Mouse (Mus musculus): ENCODE measurements around the gene Pfdn6. TPM values are rescaled to one million over a fixed set of nuclear protein-coding genes. Genes with fewer than 3 reads are reported as not detected.

Pfdn6 gene
- polyA plus RNA-seq, 1 experiment = 130 TPM

Other genes starting within 250 kb of the Pfdn6 start
- 30.9 TPM for gene March2, start 221.7 kb downstream of the Pfdn6 start, polyA plus RNA-seq (2012; fragmentation: generic; extraction: Trizol)
- gene Rab11b, start 179.8 kb downstream of the Pfdn6 start, polyA plus RNA-seq (2012; fragmentation: generic; extraction: Trizol) = 97.3 TPM
- gene Angptl4, start 158.5 kb downstream of the Pfdn6 start, polyA plus RNA-seq (2012; fragmentation: generic; extraction: Trizol) = 212 TPM
- gene Kank3, start 129.8 kb downstream of the Pfdn6 start, polyA plus RNA-seq (2012; fragmentation: generic; extraction: Trizol) = 5.0 TPM
- gene Rps28, start 115.8 kb downstream of the Pfdn6 start, polyA plus RNA-seq (2012; fragmentation: generic; extraction: Trizol) = 8,619 TPM
- 493 TPM for gene Ndufa7, start 115.8 kb downstream of the Pfdn6 start, polyA plus RNA-seq (2012; fragmentation: generic; extraction: Trizol)
- 77.8 TPM for gene Cd320, start 97.3 kb downstream of the Pfdn6 start, polyA plus RNA-seq (2012; fragmentation: generic; extraction: Trizol)
- gene Gm7029, start 66.5 kb downstream of the Pfdn6 start, polyA plus RNA-seq (2012; fragmentation: generic; extraction: Trizol) = not detected
- gene Kifc1, start 49.7 kb downstream of the Pfdn6 start, polyA plus RNA-seq (2012; fragmentation: generic; extraction: Trizol) = 68.6 TPM
- gene Platr17, start 35.2 kb downstream of the Pfdn6 start, polyA plus RNA-seq (2012; fragmentation: generic; extraction: Trizol) = not detected
- 19.3 TPM for gene Daxx, start 30.9 kb downstream of the Pfdn6 start, polyA plus RNA-seq (2012; fragmentation: generic; extraction: Trizol)
- 30.5 TPM for gene Tapbp, start 24.4 kb downstream of the Pfdn6 start, polyA plus RNA-seq (2012; fragmentation: generic; extraction: Trizol)
- gene Zbtb22, start 24.4 kb downstream of the Pfdn6 start, polyA plus RNA-seq (2012; fragmentation: generic; extraction: Trizol) = 30.3 TPM
- gene Rgl2, start 10.8 kb downstream of the Pfdn6 start, polyA plus RNA-seq (2012; fragmentation: generic; extraction: Trizol) = 31.7 TPM
- gene Wdr46, start 317 bp upstream of the Pfdn6 start, polyA plus RNA-seq (2012; fragmentation: generic; extraction: Trizol) = 64.8 TPM
- 1.5 TPM for gene B3galt4, start 11.1 kb upstream of the Pfdn6 start, polyA plus RNA-seq (2012; fragmentation: generic; extraction: Trizol)
- gene Vps52, start 15.5 kb upstream of the Pfdn6 start, polyA plus RNA-seq (2012; fragmentation: generic; extraction: Trizol) = 24.4 TPM
- gene Rps18, start 15.7 kb upstream of the Pfdn6 start, polyA plus RNA-seq (2012; fragmentation: generic; extraction: Trizol) = 517 TPM
- 19.0 TPM for gene H2-K1, start 60.0 kb upstream of the Pfdn6 start, polyA plus RNA-seq (2012; fragmentation: generic; extraction: Trizol)
- gene Ring1, start 84.3 kb upstream of the Pfdn6 start, polyA plus RNA-seq (2012; fragmentation: generic; extraction: Trizol) = 26.8 TPM
- gene H2-Ke6, start 87.7 kb upstream of the Pfdn6 start, polyA plus RNA-seq (2012; fragmentation: generic; extraction: Trizol) = 17.6 TPM
- 175 TPM for gene Slc39a7, start 91.3 kb upstream of the Pfdn6 start, polyA plus RNA-seq (2012; fragmentation: generic; extraction: Trizol)
- gene Rxrb, start 91.5 kb upstream of the Pfdn6 start, polyA plus RNA-seq (2012; fragmentation: generic; extraction: Trizol) = 39.0 TPM
- gene Col11a2, start 99.1 kb upstream of the Pfdn6 start, polyA plus RNA-seq (2012; fragmentation: generic; extraction: Trizol) = 0.77 TPM
- gene H2-Oa, start 152.0 kb upstream of the Pfdn6 start, polyA plus RNA-seq (2012; fragmentation: generic; extraction: Trizol) = not detected
- gene H2-DMa, start 179.2 kb upstream of the Pfdn6 start, polyA plus RNA-seq (2012; fragmentation: generic; extraction: Trizol) = 5.2 TPM
- gene Brd2, start 182.3 kb upstream of the Pfdn6 start, polyA plus RNA-seq (2012; fragmentation: generic; extraction: Trizol) = 127 TPM
- gene H2-DMb2, start 203.0 kb upstream of the Pfdn6 start, polyA plus RNA-seq (2012; fragmentation: generic; extraction: Trizol) = not detected
- gene H2-DMb1, start 212.7 kb upstream of the Pfdn6 start, polyA plus RNA-seq (2012; fragmentation: generic; extraction: Trizol) = not detected
- 0.30 TPM for gene Tap1, start 247.2 kb upstream of the Pfdn6 start, polyA plus RNA-seq (2012; fragmentation: generic; extraction: Trizol)
- gene Psmb9, start 247.4 kb upstream of the Pfdn6 start, polyA plus RNA-seq (2012; fragmentation: generic; extraction: Trizol) = 0.07 TPM

Data from C2C12 (cell line).